Mouse (Mus musculus) retina, postnatal 7 days (tissue): ENCODE results near the gene Src.
"Not testable (repeated sequence)": the region's sequence is repeated elsewhere in the genome, so short reads cannot be mapped to it uniquely, and the experiment has no call there.

Experiments
- DNase-seq: peaks from one replicate; pipeline ENCODE4 v3.0.0-alpha.2; 2012; ENCODE audit warnings: low read depth, low spot score

Src gene

DNA sequence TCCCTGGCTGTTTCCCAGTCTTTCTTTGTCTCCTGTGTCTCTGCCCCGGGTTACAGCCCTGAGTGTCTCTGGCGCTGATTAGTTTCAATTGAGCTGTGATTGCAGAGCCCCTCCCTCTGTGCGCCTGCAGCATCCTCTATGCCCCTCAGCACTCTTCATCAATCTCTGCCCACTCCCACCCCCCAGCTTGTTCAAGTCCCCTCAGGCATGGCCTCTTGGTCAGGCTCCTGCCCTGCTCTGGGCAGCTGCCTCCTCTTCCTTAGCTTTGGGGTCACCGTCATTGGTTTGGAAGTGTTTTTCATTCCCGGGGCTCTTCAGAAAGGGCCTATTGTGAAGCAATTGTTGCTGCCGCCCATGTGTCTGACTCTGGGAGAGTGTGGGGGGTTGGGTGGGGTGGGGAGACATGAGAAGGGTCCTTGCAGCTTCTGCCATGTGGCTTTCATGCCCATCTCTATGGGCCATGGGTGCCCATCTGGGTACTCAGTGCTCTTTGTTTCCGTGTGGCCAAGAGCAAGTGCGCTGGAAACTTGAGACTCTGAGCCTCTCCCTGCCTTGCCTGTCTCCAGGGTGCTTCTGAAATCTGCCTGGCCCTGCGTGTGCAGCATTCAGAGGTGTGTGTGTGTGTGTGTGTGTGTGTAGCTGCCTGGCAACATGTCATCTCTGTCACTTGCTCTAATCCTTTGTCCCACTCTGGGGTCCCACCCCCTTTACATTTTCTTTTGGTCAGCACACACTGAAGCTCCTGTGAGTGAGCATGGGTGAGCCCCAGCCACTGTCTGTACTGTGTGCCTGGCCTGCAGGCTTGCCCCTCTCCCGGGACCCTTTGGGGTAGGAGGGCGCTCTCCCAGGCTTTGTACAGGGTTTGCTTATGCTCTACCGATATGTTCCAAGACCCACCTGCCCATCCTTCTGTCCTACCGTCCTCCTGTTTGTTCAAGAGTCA lies 57.5 kb downstream of the Src start:
- DNase-seq, result no peak

- DNase-seq, result no peak
These were observed 60.4 kb downstream of the Src start for GRCm38 (mm10) chr2:157478651-157479050.

DNA sequence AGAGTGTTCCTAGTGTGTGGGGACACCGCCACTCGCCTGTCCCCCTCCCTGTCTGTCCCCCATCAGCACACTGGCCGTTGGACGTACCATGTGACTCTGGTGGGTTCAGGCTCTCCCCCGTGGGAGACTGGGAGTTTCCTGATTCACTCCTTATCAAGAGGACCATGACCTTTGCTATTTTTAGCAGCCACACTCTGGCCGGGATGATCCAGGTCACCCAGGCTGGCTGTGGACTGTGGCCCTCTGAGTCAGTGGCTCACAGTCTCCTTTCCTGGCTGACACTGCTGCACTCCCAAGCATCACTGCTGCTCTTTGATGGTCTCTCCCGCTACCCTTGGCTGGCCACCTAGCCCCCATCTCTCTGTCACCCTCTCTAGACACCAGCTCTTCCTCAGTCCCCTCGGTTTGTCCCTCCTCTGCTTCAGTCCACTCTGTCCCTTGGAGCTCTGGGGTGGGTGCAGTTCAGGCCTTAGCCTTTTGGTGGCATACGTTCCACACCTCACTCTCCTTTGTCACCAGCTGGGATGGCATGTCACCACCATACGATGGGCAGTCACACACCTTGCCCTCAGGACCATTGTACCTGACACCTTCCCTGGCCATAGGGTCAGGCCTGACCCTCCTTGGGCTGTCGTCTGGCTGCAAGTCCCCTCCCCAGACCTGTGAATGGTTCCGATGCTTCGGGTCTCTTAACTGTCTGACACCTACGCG lies 61.8 kb downstream of the Src start:
- DNase-seq, result peak; percentile 55

GRCm38 (mm10) chr2:157482729-157483128 lies 64.5 kb downstream of the Src start:
- no peak for DNase-seq

- not testable (repeated sequence) for DNase-seq
These were observed 68.3 kb downstream of the Src start for GRCm38 (mm10) chr2:157486559-157486958.

DNA sequence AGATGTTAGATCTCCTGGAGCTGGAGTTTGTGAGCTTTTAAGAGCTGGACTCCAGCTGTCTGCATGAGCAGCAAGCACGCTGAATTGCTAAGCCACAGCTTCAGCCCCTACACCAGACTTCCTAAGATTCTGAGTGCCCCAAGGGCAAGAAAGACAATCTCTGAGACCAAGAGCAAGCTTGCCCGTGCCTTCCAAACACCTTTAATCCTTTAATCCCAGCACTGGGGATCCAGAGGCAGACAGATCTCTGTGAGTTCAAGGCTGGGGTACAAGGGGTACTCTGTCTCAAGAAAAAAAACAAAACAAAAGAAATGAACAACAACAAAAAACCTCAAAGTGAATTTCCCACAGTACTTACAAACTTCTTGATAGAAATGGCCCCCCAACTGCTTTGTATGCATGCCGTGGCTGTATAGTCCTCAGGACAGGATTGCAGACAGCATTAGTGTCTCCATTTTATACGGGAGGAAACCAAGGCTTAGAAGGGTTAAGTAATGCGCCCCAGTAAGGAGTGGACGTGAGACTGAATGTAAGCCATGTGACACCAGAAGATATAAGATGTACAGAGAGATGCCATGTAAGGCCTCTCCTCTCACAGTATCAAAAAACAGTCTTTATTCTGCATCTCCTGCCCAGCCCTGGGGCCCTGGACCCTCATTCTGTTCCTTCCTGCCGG lies 68.9 kb downstream of the Src start:
- no peak for DNase-seq

DNA sequence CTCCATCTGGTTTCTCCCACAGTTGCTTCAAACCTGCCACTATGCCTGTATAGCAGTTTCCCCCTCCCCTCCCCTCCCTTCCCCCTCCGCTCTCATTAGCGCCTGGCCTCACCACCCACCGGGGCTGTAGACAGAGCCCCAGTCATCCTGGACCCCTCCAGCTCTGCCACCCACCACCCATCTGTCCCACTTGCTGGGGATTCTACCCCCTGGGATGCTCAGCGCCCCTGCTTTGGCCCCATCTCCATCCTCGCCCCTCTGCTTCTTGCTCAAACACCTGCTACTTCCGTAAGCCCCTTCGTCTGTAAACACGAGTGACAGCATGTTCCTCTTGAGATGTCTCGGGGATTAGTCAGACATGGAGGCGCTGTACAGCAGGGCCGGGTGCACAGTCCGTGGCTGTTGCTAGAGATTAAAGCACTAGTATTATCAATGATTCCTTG lies 69.5 kb downstream of the Src start:
- no peak for DNase-seq

DNA sequence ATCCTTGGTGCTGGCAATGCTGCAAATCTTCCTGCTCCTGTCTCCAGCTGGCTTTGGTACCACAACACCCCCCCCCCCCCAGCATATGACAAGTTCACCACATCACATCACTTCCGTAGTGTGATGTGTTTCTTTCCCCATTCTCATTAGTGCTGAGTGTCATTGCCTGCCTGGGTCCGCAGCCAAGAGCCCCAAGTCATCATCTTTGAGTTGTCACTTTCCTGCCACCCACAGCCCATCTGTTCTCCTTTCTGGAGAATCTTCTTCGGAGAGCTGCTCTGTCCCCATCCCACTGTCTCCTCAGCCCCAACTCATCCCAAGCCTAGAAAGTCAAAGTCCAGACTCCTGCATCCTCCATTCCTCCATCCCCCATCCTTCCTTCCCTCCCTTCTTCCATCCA lies 75.0 kb downstream of the Src start:
- DNase-seq, result no peak

GRCm38 (mm10) chr2:157498529-157498928 lies 80.3 kb downstream of the Src start:
- no peak for DNase-seq

DNA sequence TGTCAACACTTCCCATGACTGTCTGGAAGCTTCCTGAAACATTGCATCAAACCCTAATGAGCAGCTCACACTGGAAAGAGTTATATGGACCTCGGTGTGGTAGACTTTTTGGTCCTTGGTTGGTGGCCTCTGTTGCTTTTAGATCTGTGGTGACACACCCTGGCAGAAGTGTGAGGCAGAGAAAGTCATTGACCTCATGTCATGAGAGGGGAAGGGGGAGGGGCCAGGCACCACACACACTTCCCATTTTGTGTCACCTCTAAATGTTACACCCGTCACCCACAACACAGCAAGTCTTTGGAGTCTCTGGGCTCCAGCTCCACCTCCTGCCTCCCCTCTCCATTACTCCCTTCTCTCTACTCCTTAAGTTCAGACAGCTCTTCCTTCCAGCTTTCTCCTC lies 82.1 kb downstream of the Src start:
- no peak for DNase-seq

DNA sequence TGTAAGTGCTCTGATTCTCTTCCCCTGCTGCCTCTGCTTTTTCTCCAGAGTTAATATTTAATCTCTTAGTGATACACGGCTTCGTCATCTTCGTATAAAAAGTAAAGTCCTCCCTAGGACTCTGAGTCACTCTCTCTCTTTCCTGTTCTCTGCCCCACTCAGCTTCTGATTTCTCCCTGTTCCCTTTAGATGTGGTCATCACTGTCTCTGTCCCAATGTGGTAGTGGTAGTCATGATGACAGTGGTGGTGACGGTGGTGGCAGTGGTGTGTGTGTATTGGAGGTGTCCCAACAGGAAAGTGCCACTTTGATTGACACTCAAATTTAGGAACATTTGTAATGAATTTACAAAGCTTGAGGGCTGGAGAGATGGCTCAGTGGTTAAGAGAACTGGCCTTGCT lies 83.1 kb downstream of the Src start:
- DNase-seq, result no peak

GRCm38 (mm10) chr2:157506779-157507178 lies 88.5 kb downstream of the Src start:
- DNase-seq, result no peak

GRCm38 (mm10) chr2:157509182-157509581 lies 90.9 kb downstream of the Src start:
- DNase-seq, result no peak

- no peak for DNase-seq
These were observed 91.8 kb downstream of the Src start for GRCm38 (mm10) chr2:157510031-157510430.

DNA sequence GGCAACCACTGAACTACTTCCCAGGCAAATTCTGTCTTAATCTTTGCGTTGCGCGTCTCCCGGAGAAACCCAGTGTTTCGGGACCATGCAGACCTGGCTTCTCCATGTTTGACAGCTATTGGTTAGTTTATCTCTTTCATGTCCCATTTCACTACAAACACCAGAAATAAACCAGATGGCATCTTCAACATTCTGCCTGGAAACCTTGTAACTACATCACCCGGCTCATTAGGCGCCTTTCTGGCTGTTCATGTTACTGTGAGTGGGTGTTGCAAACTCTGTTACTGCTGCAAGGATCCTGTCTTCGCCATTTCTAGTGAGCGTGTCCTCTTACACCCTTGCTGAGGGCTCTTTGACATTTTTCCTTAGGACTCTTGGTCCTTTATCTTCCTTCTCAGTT lies 94.6 kb downstream of the Src start:
- DNase-seq, result no peak

DNA sequence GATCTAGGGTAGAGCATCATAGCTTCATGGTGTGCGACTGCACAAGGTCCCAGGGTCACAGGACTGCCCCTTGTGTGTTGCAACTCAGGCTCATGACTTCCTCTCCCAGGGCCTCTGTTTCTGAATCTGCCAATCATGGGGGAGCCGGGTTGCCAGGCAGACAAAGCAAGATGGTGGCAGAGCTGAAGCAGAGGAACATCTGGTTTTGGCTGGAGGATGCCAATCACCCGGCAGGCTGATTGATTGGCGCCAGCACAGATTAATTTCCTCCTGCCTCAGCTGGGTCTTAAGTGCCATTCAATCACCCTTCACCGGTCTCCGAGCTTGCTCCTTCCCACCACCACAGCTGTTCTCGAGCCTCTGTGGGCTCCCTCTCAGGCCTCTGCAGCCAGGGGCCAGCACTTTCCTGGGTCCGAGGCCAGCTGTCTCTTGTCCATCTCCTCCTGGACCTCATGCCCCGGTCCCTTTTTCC lies 95.5 kb downstream of the Src start:
- no peak for DNase-seq

- DNase-seq, result no peak
These were observed 96.1 kb downstream of the Src start for GRCm38 (mm10) chr2:157514353-157514752.

GRCm38 (mm10) chr2:157517526-157517925 lies 99.3 kb downstream of the Src start:
- DNase-seq, result no peak

- no peak for DNase-seq
These were observed 100.2 kb downstream of the Src start for GRCm38 (mm10) chr2:157518451-157518850.

- DNase-seq, result no peak
These were observed 101.2 kb downstream of the Src start for GRCm38 (mm10) chr2:157519452-157519851.

DNA sequence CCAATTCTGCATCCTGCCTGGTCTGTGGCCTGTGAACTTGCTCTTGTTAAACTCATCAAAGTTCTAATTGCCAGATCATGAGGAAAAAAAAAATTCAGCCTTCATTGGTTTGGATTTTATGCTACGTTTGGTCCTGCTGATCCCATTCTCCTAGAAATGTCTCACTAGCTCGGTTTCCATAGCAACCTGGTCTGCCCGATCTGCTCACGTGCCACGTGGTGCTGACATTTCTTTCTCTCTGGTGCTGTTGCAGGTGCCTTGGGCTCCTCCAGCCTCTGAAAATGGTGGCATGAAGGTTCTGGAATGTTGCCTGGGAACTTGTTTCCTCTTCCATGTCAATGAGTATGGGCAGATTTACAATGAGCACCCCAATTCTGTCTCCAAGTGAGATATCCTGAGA lies 102.3 kb downstream of the Src start:
- DNase-seq, result no peak
